Mouse (Mus musculus) MEL (cell line): ENCODE data around the gene Eif4h. TPM values are rescaled to one million over a fixed set of nuclear protein-coding genes. Genes with fewer than 3 reads are reported as not detected.

Experiments used
- DNase-seq: peaks from one replicate; pipeline ENCODE4 v3.0.0; 2011; ENCODE audit warnings: low read depth, low spot score
- H3K27ac ChIP-seq: 2 replicates; pipeline ENCODE4 v1.5.1; 2012; ENCODE audit warnings: low read depth, mild to moderate bottlenecking, control low read depth, low read length, moderate library complexity; ENCODE audit not compliant: control insufficient read depth
- H3K27me3 ChIP-seq, 2 experiments: fragments of 150-350 bp in 1 of 2; sonication (generic) in 1 of 2; 2 replicates each; pipeline ENCODE4 v1.6.1; 2012; ENCODE audit warnings: low read length in 2 of 2, mild to moderate bottlenecking in 2 of 2, improper control_type of control experiment in 1 of 2, moderate library complexity in 1 of 2; ENCODE audit not compliant: insufficient read depth in 2 of 2, control insufficient read depth in 1 of 2
- H3K36me3 ChIP-seq, 2 experiments: 2 replicates each; pipeline ENCODE4 v1.6.1; 2012 to 2014; ENCODE audit warnings: low read length in 2 of 2, improper control_type of control experiment in 1 of 2, inconsistent platforms in 1 of 2, mild to moderate bottlenecking in 1 of 2; ENCODE audit not compliant: insufficient read depth in 2 of 2, control insufficient read depth in 1 of 2
- H3K4me1 ChIP-seq, 2 experiments: fragments of 150-350 bp in 1 of 2; sonication (generic) in 1 of 2; 2 replicates each; pipeline ENCODE4 v1.6.1; 2012; ENCODE audit warnings: low read length in 2 of 2, improper control_type of control experiment in 1 of 2, mild to moderate bottlenecking in 1 of 2; ENCODE audit not compliant: insufficient read depth in 2 of 2, control insufficient read depth in 1 of 2
- H3K4me3 ChIP-seq, 2 experiments: fragments of 150-350 bp in 1 of 2; sonication (generic) in 1 of 2; 2 replicates each; pipeline ENCODE4 v1.5.1; 2012; ENCODE audit warnings: low read depth in 2 of 2, low read length in 2 of 2, mild to moderate bottlenecking in 2 of 2, moderate library complexity in 2 of 2, control low read depth in 1 of 2, improper control_type of control experiment in 1 of 2; ENCODE audit not compliant: control insufficient read depth in 1 of 2, insufficient read depth in 1 of 2
- H3K79me2 ChIP-seq: 2 replicates; pipeline ENCODE4 v1.6.1; 2012; ENCODE audit warnings: mild to moderate bottlenecking, low read length, moderate library complexity; ENCODE audit not compliant: control insufficient read depth, poor library complexity, insufficient read depth
- H3K9ac ChIP-seq: 2 replicates; pipeline ENCODE4 v1.6.1; 2012; ENCODE audit warnings: low read depth, mild to moderate bottlenecking, control low read depth, low read length, moderate library complexity; ENCODE audit not compliant: control insufficient read depth, poor library complexity, severe bottlenecking
- H3K9me3 ChIP-seq: fragments of 150-350 bp; sonication (generic); replicated peaks from 2 replicates; pipeline ENCODE4 v1.6.1; 2012; ENCODE audit warnings: mild to moderate bottlenecking, low read length, improper control_type of control experiment, moderate library complexity; ENCODE audit not compliant: insufficient read depth
- BHLHE40 ChIP-seq: IDR thresholded peaks from 2 replicates; pipeline ENCODE4 v1.6.1; 2012; ENCODE audit warnings: low read depth, mild to moderate bottlenecking, inconsistent platforms, low read length, improper control_type of control experiment, borderline replicate concordance
- CTCF ChIP-seq, 3 experiments: IDR thresholded peaks in 2 of 3; conservative IDR thresholded peaks in 1 of 3; 2 replicates each; pipeline ENCODE4 v1.5.1; 2011 to 2012; ENCODE audit warnings: low read length in 3 of 3, low read depth in 2 of 3, mild to moderate bottlenecking in 2 of 3, improper control_type of control experiment in 1 of 3, inconsistent platforms in 1 of 3, mixed read lengths in 1 of 3, moderate library complexity in 1 of 3; ENCODE audit not compliant: control insufficient read depth in 1 of 3, insufficient read depth in 1 of 3, poor library complexity in 1 of 3, severe bottlenecking in 1 of 3
- E2F4 ChIP-seq: IDR thresholded peaks from 2 replicates; pipeline ENCODE4 v1.6.1; 2011; ENCODE audit warnings: low read depth, low read length, improper control_type of control experiment, borderline replicate concordance
- ETS1 ChIP-seq: IDR thresholded peaks from 2 replicates; pipeline ENCODE4 v1.6.1; 2012; ENCODE audit warnings: low read depth, mild to moderate bottlenecking, inconsistent platforms, low read length, improper control_type of control experiment, moderate library complexity
- GABPA ChIP-seq: IDR thresholded peaks from 2 replicates; pipeline ENCODE4 v1.6.1; 2012; ENCODE audit warnings: low read depth, mild to moderate bottlenecking, inconsistent platforms, low read length, improper control_type of control experiment, moderate library complexity
- GATA1 ChIP-seq: IDR thresholded peaks from 2 replicates; pipeline ENCODE4 v1.6.1; 2011; ENCODE audit warnings: low read depth, low read length, improper control_type of control experiment
- JUND ChIP-seq: IDR thresholded peaks from 2 replicates; pipeline ENCODE4 v1.6.1; 2011; ENCODE audit warnings: low read depth, mild to moderate bottlenecking, improper control_type of control experiment, low read length
- KAT2A ChIP-seq: conservative IDR thresholded peaks from 2 replicates; pipeline ENCODE4 v1.6.1; 2012; ENCODE audit warnings: low read depth, low read length, improper control_type of control experiment, inconsistent platforms
- MAFK ChIP-seq: IDR thresholded peaks from 2 replicates; pipeline ENCODE4 v1.6.1; 2011; ENCODE audit warnings: low read depth, mild to moderate bottlenecking, low read length, improper control_type of control experiment, borderline replicate concordance
- MAX ChIP-seq: IDR thresholded peaks from 2 replicates; pipeline ENCODE4 v1.6.1; 2011; ENCODE audit warnings: low read length, improper control_type of control experiment
- MAZ ChIP-seq: IDR thresholded peaks from 2 replicates; pipeline ENCODE4 v1.6.1; 2012; ENCODE audit warnings: low read depth, mild to moderate bottlenecking, inconsistent platforms, low read length, improper control_type of control experiment
- MEF2A ChIP-seq: IDR thresholded peaks from 2 replicates; pipeline ENCODE4 v1.6.1; 2014; ENCODE audit warnings: low read depth, mild to moderate bottlenecking, inconsistent platforms, low read length, improper control_type of control experiment; ENCODE audit not compliant: poor library complexity, insufficient replicate concordance, severe bottlenecking; ENCODE audit errors: extremely low read depth
- MYC ChIP-seq: IDR thresholded peaks from 2 replicates; pipeline ENCODE4 v1.6.1; 2011; ENCODE audit warnings: low read depth, mild to moderate bottlenecking, low read length, improper control_type of control experiment, moderate library complexity
- NELFE ChIP-seq: IDR thresholded peaks from 2 replicates; pipeline ENCODE4 v1.6.1; 2011; ENCODE audit warnings: low read depth, low read length, improper control_type of control experiment
- NRF1 ChIP-seq: IDR thresholded peaks from 2 replicates; pipeline ENCODE4 v1.6.1; 2014; ENCODE audit warnings: low read depth, mild to moderate bottlenecking, inconsistent platforms, low read length, improper control_type of control experiment, moderate library complexity; ENCODE audit not compliant: poor library complexity, insufficient read depth, severe bottlenecking
- POLR2A ChIP-seq, 2 experiments: IDR thresholded peaks; 2 replicates each; pipeline ENCODE4 v1.6.1; 2011 to 2012; ENCODE audit warnings: low read length in 2 of 2, mild to moderate bottlenecking in 2 of 2, control low read depth in 1 of 2, improper control_type of control experiment in 1 of 2, low read depth in 1 of 2, moderate library complexity in 1 of 2; ENCODE audit not compliant: control insufficient read depth in 1 of 2, insufficient read depth in 1 of 2, poor library complexity in 1 of 2
- POLR2AphosphoS5 ChIP-seq: IDR thresholded peaks from 2 replicates; pipeline ENCODE4 v1.6.1; 2012; ENCODE audit warnings: low read depth, borderline replicate concordance, mild to moderate bottlenecking, inconsistent platforms, low read length, moderate library complexity, mixed read lengths
- RAD21 ChIP-seq: IDR thresholded peaks from 2 replicates; pipeline ENCODE4 v1.6.1; 2011; ENCODE audit warnings: mild to moderate bottlenecking, low read depth, low read length, improper control_type of control experiment
- SIN3A ChIP-seq: IDR thresholded peaks from 2 replicates; pipeline ENCODE4 v1.6.1; 2012; ENCODE audit warnings: low read length, improper control_type of control experiment, inconsistent platforms
- SMC3 ChIP-seq: IDR thresholded peaks from 2 replicates; pipeline ENCODE4 v1.6.1; 2011; ENCODE audit warnings: low read depth, low read length, improper control_type of control experiment
- TAL1 ChIP-seq: IDR thresholded peaks from 2 replicates; pipeline ENCODE4 v1.6.1; 2012; ENCODE audit warnings: mild to moderate bottlenecking, inconsistent platforms, low read length, moderate library complexity, mixed read lengths
- TBP ChIP-seq: IDR thresholded peaks from 2 replicates; pipeline ENCODE4 v1.8.0; 2011; ENCODE audit warnings: low read depth, low read length, improper control_type of control experiment
- TCF12 ChIP-seq: IDR thresholded peaks from 2 replicates; pipeline ENCODE4 v1.6.1; 2014; ENCODE audit warnings: low read depth, mild to moderate bottlenecking, inconsistent platforms, low read length, improper control_type of control experiment, moderate library complexity
- USF1 ChIP-seq: IDR thresholded peaks from 2 replicates; pipeline ENCODE4 v1.6.1; 2014; ENCODE audit warnings: low read depth, mild to moderate bottlenecking, inconsistent platforms, low read length, improper control_type of control experiment, moderate library complexity
- USF2 ChIP-seq, 2 experiments: IDR thresholded peaks; 2 replicates each; pipeline ENCODE4 v1.6.1; 2011 to 2012; ENCODE audit warnings: improper control_type of control experiment in 2 of 2, low read length in 2 of 2, borderline replicate concordance in 1 of 2, inconsistent platforms in 1 of 2, low read depth in 1 of 2, mild to moderate bottlenecking in 1 of 2; ENCODE audit not compliant: insufficient read depth in 1 of 2
- polyA plus RNA-seq, 2 experiments: library from polyadenylated mRNA; stranded (reverse) in 1 of 2; unstranded in 1 of 2; fragments of >175 nt in 1 of 2; fragments of >200 nt in 1 of 2; gene quantifications; 2 replicates each; pipeline versions ENCODE4 v1.2.1 to v1.2.4; 2012; ENCODE audit warnings: low replicate concordance in 2 of 2, low read depth in 1 of 2; ENCODE audit not compliant: insufficient read length in 2 of 2, insufficient read depth in 1 of 2, missing spikeins in 1 of 2
- total RNA-seq: library from RNA; depleted of rRNA; stranded (reverse); fragments of 300-350 nt; gene quantifications from 2 replicates; pipeline ENCODE4 v1.2.3, GENCODE M21; 2012

Gene Eif4h
- total and polyA plus RNA-seq, 3 experiments = 167 to 515 (median 471) TPM

GRCm38 (mm10) chr5:134680238-134680637 is 40.9 kb upstream of the Eif4h start:
- no peak overlapping the region for H3K9ac ChIP-seq
- no peak overlapping the region for H3K4me3 ChIP-seq
- H3K9me3 ChIP-seq = no peaks in the 10 kb centered on the region
- H3K4me1 ChIP-seq = peaks cover 0 to 6% of the 10 kb centered on the region in 2 experiments; a peak in 1 of 4 replicates
- H3K27me3 ChIP-seq = no peaks in the 10 kb centered on the region
- H3K27ac ChIP-seq = no peak overlapping the region
- no peak for TF ChIP-seq MYC
- TF ChIP-seq TCF12 = no peak
- no peak for TF ChIP-seq USF2 (IDR thresholded peaks at IDR 0.05; ENCODE audit: borderline replicate concordance in 1 of 2, insufficient read depth in 1 of 2, low read depth in 1 of 2, low read length in 2 of 2)
- TF ChIP-seq BHLHE40 = no peak
- no peak for TF ChIP-seq NELFE
- no peak for TF ChIP-seq E2F4
- no peak for TF ChIP-seq CTCF (IDR thresholded peaks at IDR 0.05 in 2 of 3, conservative IDR thresholded peaks at IDR 0.05 in 1 of 3; ENCODE audit: control insufficient read depth in 1 of 3, insufficient read depth in 1 of 3, low read depth in 2 of 3, low read length in 3 of 3, poor library complexity in 1 of 3, severe bottlenecking in 1 of 3)
- no peak for TF ChIP-seq MAZ
- no peak for TF ChIP-seq POLR2AphosphoS5
- TF ChIP-seq NRF1 = no peak
- H3K79me2 ChIP-seq = no peaks in the 10 kb centered on the region
- H3K36me3 ChIP-seq = no peaks in the 10 kb centered on the region
- no peak for DNase-seq

DNA sequence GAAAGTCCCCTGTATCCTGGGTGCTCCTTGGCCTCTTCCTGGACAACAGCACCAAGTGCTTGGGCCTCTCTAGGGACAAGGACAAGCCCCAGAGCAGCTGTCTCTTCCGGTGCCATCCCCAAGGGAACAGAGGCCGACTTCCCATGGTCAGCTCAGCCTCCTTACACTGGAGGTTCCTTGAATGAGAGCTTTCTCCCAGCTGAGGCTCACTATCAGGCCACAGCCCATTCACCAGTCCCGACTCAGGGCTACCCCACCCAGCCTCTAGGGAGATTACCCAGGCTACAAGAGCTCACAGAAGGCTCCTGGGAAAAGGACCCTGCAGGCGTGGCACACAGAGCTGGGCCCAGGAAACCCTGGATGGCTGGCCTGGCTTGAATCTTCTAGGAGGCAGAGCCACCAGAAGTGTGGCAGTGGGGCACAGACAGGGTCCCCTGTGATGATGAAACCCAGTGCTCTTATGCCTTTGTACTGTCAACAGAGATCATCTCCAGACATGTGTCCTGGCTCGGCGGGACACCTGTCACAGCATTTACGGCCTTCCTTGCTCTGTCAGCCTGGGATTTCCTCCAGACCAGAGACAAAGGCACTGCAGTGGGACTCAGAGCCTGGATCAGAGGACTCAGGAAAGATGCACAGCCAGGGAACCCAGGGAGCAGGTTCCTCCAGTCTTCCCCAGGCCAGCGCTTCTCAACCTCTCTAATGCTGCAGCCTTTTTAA is 39.7 kb upstream of the Eif4h start:
- H3K36me3 ChIP-seq = no peaks in the 10 kb centered on the region
- no peak overlapping the region for H3K9ac ChIP-seq
- TF ChIP-seq SIN3A (no peak), TBP (no peak), GABPA (no peak)
- TF ChIP-seq, all 39 proteins: peak for 0
- Histone ChIP-seq H3K4me3 (no peak overlapping the region), H3K27me3 (no peaks in the 10 kb centered on the region), H3K79me2 (no peaks in the 10 kb centered on the region), H3K27ac (no peak overlapping the region), H3K9me3 (no peaks in the 10 kb centered on the region), H3K4me1 (peaks cover 0 to 6% of the 10 kb centered on the region in 2 experiments; a peak in 1 of 4 replicates)
- no peak for DNase-seq

- DNase-seq = no peak
- TF ChIP-seq JUND = no peak
- TF ChIP-seq USF1 = no peak
- no peak for TF ChIP-seq ETS1
- no peak for TF ChIP-seq KAT2A
- TF ChIP-seq MAFK = no peak
- no peak for TF ChIP-seq BHLHE40
- TF ChIP-seq GATA1 = no peak
- TF ChIP-seq MAX = no peak
- TF ChIP-seq USF2 (IDR thresholded peaks at IDR 0.05; ENCODE audit: borderline replicate concordance in 1 of 2, insufficient read depth in 1 of 2, low read depth in 1 of 2, low read length in 2 of 2) = no peak
- TF ChIP-seq POLR2A (IDR thresholded peaks at IDR 0.05; ENCODE audit: control insufficient read depth in 1 of 2, insufficient read depth in 1 of 2, low read depth in 1 of 2, low read length in 2 of 2, poor library complexity in 1 of 2) = no peak
- no peak for TF ChIP-seq RAD21
- no peak for TF ChIP-seq MEF2A
- no peak for TF ChIP-seq TAL1
- TF ChIP-seq SMC3 = no peak
- no peak for TF ChIP-seq GABPA
- TF ChIP-seq E2F4 = no peak
Measured at GRCm38 (mm10) chr5:134678031-134678430, 38.7 kb upstream of the Eif4h start.

More at GRCm38 (mm10) chr5:134678031-134678430, 38.7 kb upstream of the Eif4h start:
- Histone ChIP-seq H3K79me2 (no peaks in the 10 kb centered on the region), H3K9ac (no peak overlapping the region), H3K27ac (no peak overlapping the region), H3K27me3 (no peaks in the 10 kb centered on the region), H3K4me1 (peaks cover 0 to 6% of the 10 kb centered on the region in 2 experiments; a peak in 1 of 4 replicates), H3K36me3 (no peaks in the 10 kb centered on the region), H3K4me3 (no peak overlapping the region), H3K9me3 (no peaks in the 10 kb centered on the region)
